Mouse (Mus musculus) macrophage (primary cell): Measurements from ENCODE around the gene Muc2. TPM values are rescaled to one million over a fixed set of nuclear protein-coding genes. Genes with fewer than 3 reads are reported as not detected.

ENCODE experiments used
- H3K27ac ChIP-seq: fragments of 350-480 bp; formaldehyde crosslinking; 2 replicates; pipeline ENCODE4 v1.9.0; 2021
- H3K36me3 ChIP-seq: fragments of 350-480 bp; formaldehyde crosslinking; 2 replicates; pipeline ENCODE4 v1.9.0; 2021; ENCODE audit errors: inconsistent target
- H3K4me3 ChIP-seq: fragments of 350-480 bp; formaldehyde crosslinking; 2 replicates; pipeline ENCODE4 v1.9.0; 2021; ENCODE audit errors: inconsistent target
- H3K79me2 ChIP-seq: fragments of 350-480 bp; formaldehyde crosslinking; 2 replicates; pipeline ENCODE4 v1.9.0; 2021; ENCODE audit errors: inconsistent target
- WGBS: methylation state at CpG from one replicate; pipeline ENCODE4 v1.1.7; 2026; ENCODE audit warnings: inconsistent platforms; ENCODE audit not compliant: missing documents; 5-methylcytosine and 5-hydroxymethylcytosine counted together
- polyA plus RNA-seq: library from polyadenylated mRNA; stranded (reverse); fragments of 250-400 nt; gene quantifications from 3 replicates; pipeline ENCODE4 v1.2.4, GENCODE M21; 2018; ENCODE audit warnings: inconsistent platforms

The Muc2 gene
- polyA plus RNA-seq, 1 experiment from 2014 or later = 0.14 TPM

GRCm38 (mm10) chr7:141693591-141694273, 3.6 kb downstream of the Muc2 start:
- 39% methylated on average over 29 of the region's 30 CpGs for WGBS
- H3K36me3 ChIP-seq = no peaks in the 10 kb centered on the region
- H3K79me2 ChIP-seq = no peaks in the 10 kb centered on the region
- no peak overlapping the region for H3K27ac ChIP-seq
- no peak overlapping the region for H3K4me3 ChIP-seq

GRCm38 (mm10) chr7:141694274-141694639, 4.1 kb downstream of the Muc2 start:
- no peak overlapping the region for H3K4me3 ChIP-seq
- no peak overlapping the region for H3K27ac ChIP-seq
- no peaks in the 10 kb centered on the region for H3K79me2 ChIP-seq
- 82% methylated on average over 5 of the region's 5 CpGs for WGBS
- H3K36me3 ChIP-seq = no peaks in the 10 kb centered on the region

GRCm38 (mm10) chr7:141696538-141696937, 6.4 kb downstream of the Muc2 start:
- no peaks in the 10 kb centered on the region for H3K79me2 ChIP-seq
- H3K27ac ChIP-seq = no peak overlapping the region
- H3K36me3 ChIP-seq = no peaks in the 10 kb centered on the region
- H3K4me3 ChIP-seq = no peak overlapping the region
- 87% methylated on average over 12 of the region's 13 CpGs for WGBS

- no peak overlapping the region for H3K4me3 ChIP-seq
- H3K36me3 ChIP-seq = no peaks in the 10 kb centered on the region
- H3K27ac ChIP-seq = no peak overlapping the region
- H3K79me2 ChIP-seq = no peaks in the 10 kb centered on the region
- 85% methylated on average over 8 of the region's 8 CpGs for WGBS
Observed at GRCm38 (mm10) chr7:141699556-141700220, 9.5 kb downstream of the Muc2 start.

- no peak overlapping the region for H3K4me3 ChIP-seq
- WGBS = 83% methylated on average over 7 of the region's 7 CpGs
- no peaks in the 10 kb centered on the region for H3K79me2 ChIP-seq
- H3K36me3 ChIP-seq = no peaks in the 10 kb centered on the region
- no peak overlapping the region for H3K27ac ChIP-seq
Observed at GRCm38 (mm10) chr7:141747451-141748100, 57.4 kb downstream of the Muc2 start.

GRCm38 (mm10) chr7:141752513-141752912, 62.4 kb downstream of the Muc2 start:
- Histone ChIP-seq H3K27ac (no peak overlapping the region), H3K36me3 (no peaks in the 10 kb centered on the region)
- WGBS = 55% methylated on average over 6 of the region's 6 CpGs

GRCm38 (mm10) chr7:141755831-141756230, 65.7 kb downstream of the Muc2 start:
- Histone ChIP-seq H3K79me2 (no peaks in the 10 kb centered on the region), H3K4me3 (no peak overlapping the region), H3K36me3 (no peaks in the 10 kb centered on the region), H3K27ac (no peak overlapping the region)
- 47% methylated on average over 4 of the region's 4 CpGs for WGBS

More at GRCm38 (mm10) chr7:141752513-141752912, 62.4 kb downstream of the Muc2 start:
- no peaks in the 10 kb centered on the region for H3K79me2 ChIP-seq
- H3K4me3 ChIP-seq = no peak overlapping the region

- WGBS = 48% methylated on average over 4 of the region's 4 CpGs
Observed at GRCm38 (mm10) chr7:141758291-141758690, 68.2 kb downstream of the Muc2 start.

GRCm38 (mm10) chr7:141770521-141770920, 80.4 kb downstream of the Muc2 start:
- Histone ChIP-seq H3K27ac (no peak overlapping the region), H3K36me3 (no peaks in the 10 kb centered on the region), H3K4me3 (no peak overlapping the region), H3K79me2 (no peaks in the 10 kb centered on the region)
- 94% methylated on average over 3 of the region's 3 CpGs for WGBS

More at GRCm38 (mm10) chr7:141758291-141758690, 68.2 kb downstream of the Muc2 start:
- Histone ChIP-seq H3K36me3 (no peaks in the 10 kb centered on the region), H3K79me2 (no peaks in the 10 kb centered on the region), H3K4me3 (no peak overlapping the region), H3K27ac (no peak overlapping the region)

GRCm38 (mm10) chr7:141770988-141771387, 80.8 kb downstream of the Muc2 start:
- Histone ChIP-seq H3K36me3 (no peaks in the 10 kb centered on the region), H3K4me3 (no peak overlapping the region), H3K79me2 (no peaks in the 10 kb centered on the region), H3K27ac (no peak overlapping the region)
- 86% methylated on average over 8 of the region's 8 CpGs for whole genome bisulfite sequencing

GRCm38 (mm10) chr7:141772058-141772557, 82.0 kb downstream of the Muc2 start:
- 76% methylated on average over 1 of the region's 1 CpGs for WGBS
- Histone ChIP-seq H3K36me3 (no peaks in the 10 kb centered on the region), H3K27ac (no peak overlapping the region), H3K79me2 (no peaks in the 10 kb centered on the region), H3K4me3 (no peak overlapping the region)

- Histone ChIP-seq H3K27ac (no peak overlapping the region), H3K79me2 (no peaks in the 10 kb centered on the region), H3K4me3 (no peak overlapping the region), H3K36me3 (no peaks in the 10 kb centered on the region)
- 89% methylated on average over 2 of the region's 2 CpGs for WGBS
Observed at GRCm38 (mm10) chr7:141774855-141775254, 84.7 kb downstream of the Muc2 start.

GRCm38 (mm10) chr7:141776199-141776598, 86.1 kb downstream of the Muc2 start:
- H3K4me3 ChIP-seq = no peak overlapping the region
- H3K79me2 ChIP-seq = no peaks in the 10 kb centered on the region
- H3K36me3 ChIP-seq = no peaks in the 10 kb centered on the region
- WGBS = 80% methylated on average over 5 of the region's 5 CpGs
- H3K27ac ChIP-seq = no peak overlapping the region

GRCm38 (mm10) chr7:141788677-141789452, 98.7 kb downstream of the Muc2 start, which contains the start of gene Muc5ac:
Gene Muc5ac, plus strand, starts transcription at chr7:141788972.
- 81% methylated on average over 6 of the region's 6 CpGs for WGBS
- Histone ChIP-seq H3K4me3 (no peak within 1 kb of the TSS), H3K27ac (no peak within 1 kb of the TSS), H3K36me3 (no peaks in the 10 kb centered on the region), H3K79me2 (no peaks in the 10 kb centered on the region)
